Mouse (Mus musculus) spleen, adult 2 months (tissue): ENCODE measurements around the gene Cdh6. TPM values are rescaled to one million over a fixed set of nuclear protein-coding genes. Genes with fewer than 3 reads are reported as not detected.

Experiments
- DNase-seq, 2 experiments: peaks; one replicate each; pipeline versions ENCODE4 v3.0.0 to v3.0.0-alpha.2; 2012 to 2021; ENCODE audit warnings: low spot score in 2 of 2, low read depth in 1 of 2
- H3K27ac ChIP-seq: fragments of 200-500 bp; 2 replicates; pipeline ENCODE4 v1.5.1; 2012; ENCODE audit warnings: low read length, inconsistent platforms; ENCODE audit not compliant: insufficient read depth
- H3K27me3 ChIP-seq: fragments of 200-500 bp; 2 replicates; pipeline ENCODE4 v1.6.1; 2012; ENCODE audit warnings: mild to moderate bottlenecking, moderate library complexity, low read length, inconsistent platforms; ENCODE audit not compliant: control insufficient read depth, insufficient read depth
- H3K36me3 ChIP-seq: fragments of 200-500 bp; 2 replicates; pipeline ENCODE4 v1.6.1; 2012; ENCODE audit warnings: mild to moderate bottlenecking, low read length, inconsistent platforms; ENCODE audit not compliant: control insufficient read depth, insufficient read depth
- H3K4me1 ChIP-seq: fragments of 200-500 bp; 2 replicates; pipeline ENCODE4 v1.6.1; 2011; ENCODE audit warnings: inconsistent platforms; ENCODE audit not compliant: control insufficient read depth, insufficient read depth, insufficient read length
- H3K4me3 ChIP-seq: fragments of 200-500 bp; 2 replicates; pipeline ENCODE4 v1.5.1; 2011; ENCODE audit warnings: mild to moderate bottlenecking, inconsistent platforms; ENCODE audit not compliant: insufficient read depth, insufficient read length; ENCODE audit errors: extremely low read depth
- CTCF ChIP-seq: fragments of 200-500 bp; IDR thresholded peaks from 2 replicates; pipeline ENCODE4 v1.5.1; 2011; ENCODE audit warnings: mild to moderate bottlenecking, inconsistent platforms; ENCODE audit not compliant: insufficient read depth, insufficient read length, insufficient replicate concordance; ENCODE audit errors: extremely low read depth
- POLR2A ChIP-seq: fragments of 200-500 bp; IDR thresholded peaks from 2 replicates; pipeline ENCODE4 v1.6.1; 2011; ENCODE audit warnings: low read depth, low read length, inconsistent platforms
- WGBS: fragments of 180-500 bp; shearing (Covaris S2); methylation state at CpG from one replicate; pipeline ENCODE4 v1.1.7; 2018; 5-methylcytosine and 5-hydroxymethylcytosine counted together
- polyA plus RNA-seq: library from polyadenylated mRNA; depleted of rRNA; stranded (reverse); fragments of >200 nt; gene quantifications from 2 replicates; pipeline ENCODE4 v1.2.3, GENCODE M21; 2012

Cdh6 gene
- polyA plus RNA-seq, 1 experiment, result 0.08 TPM

- no peaks in the 10 kb centered on the region for H3K4me1 ChIP-seq
- TF ChIP-seq POLR2A, result no peak
- 88% methylated on average over 3 of the region's 3 CpGs for WGBS
- no peaks in the 10 kb centered on the region for H3K27me3 ChIP-seq
- no peak for DNase-seq
- H3K4me3 ChIP-seq, result no peak overlapping the region
- no peaks in the 10 kb centered on the region for H3K36me3 ChIP-seq
- no peak overlapping the region for H3K27ac ChIP-seq
Measured at GRCm38 (mm10) chr15:13132493-13132892, 41.0 kb downstream of the Cdh6 start.

GRCm38 (mm10) chr15:13130246-13130645, 43.2 kb downstream of the Cdh6 start:
- no peaks in the 10 kb centered on the region for H3K27me3 ChIP-seq
- no peak overlapping the region for H3K27ac ChIP-seq
- no peaks in the 10 kb centered on the region for H3K4me1 ChIP-seq
- H3K4me3 ChIP-seq, result no peak overlapping the region
- no peak for DNase-seq
- no peaks in the 10 kb centered on the region for H3K36me3 ChIP-seq
- no peak for TF ChIP-seq CTCF
- 78% methylated on average over 5 of the region's 5 CpGs for WGBS

GRCm38 (mm10) chr15:13100341-13100740, 73.1 kb downstream of the Cdh6 start:
- no peaks in the 10 kb centered on the region for H3K27me3 ChIP-seq
- H3K4me3 ChIP-seq, result no peak overlapping the region
- H3K27ac ChIP-seq, result no peak overlapping the region
- H3K36me3 ChIP-seq, result no peaks in the 10 kb centered on the region
- H3K4me1 ChIP-seq, result no peaks in the 10 kb centered on the region
- TF ChIP-seq CTCF (no peak), POLR2A (no peak)
- DNase-seq, result no peak
- whole genome bisulfite sequencing, result 88% methylated on average over 6 of the region's 6 CpGs

DNA sequence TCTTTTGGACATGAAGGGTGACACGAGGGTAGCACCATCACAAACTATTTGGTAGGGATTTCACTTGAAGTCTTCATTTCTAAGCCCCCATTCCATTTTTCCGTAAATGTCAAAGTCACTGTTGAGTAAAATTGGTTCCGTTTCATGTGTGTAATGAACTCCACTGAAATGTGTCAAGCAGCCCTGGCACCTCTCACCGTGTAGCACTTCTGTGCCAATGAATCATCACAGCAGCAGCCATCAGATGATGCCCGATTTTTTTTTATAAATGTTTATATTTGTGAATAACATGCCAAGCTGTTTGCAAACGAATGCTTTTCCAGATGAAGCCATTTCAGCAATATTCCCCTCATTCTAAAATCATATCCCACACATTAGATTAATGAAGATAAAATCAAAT, 75.6 kb downstream of the Cdh6 start:
- Histone ChIP-seq H3K27ac (no peak overlapping the region), H3K4me1 (no peaks in the 10 kb centered on the region), H3K27me3 (no peaks in the 10 kb centered on the region), H3K4me3 (no peak overlapping the region), H3K36me3 (no peaks in the 10 kb centered on the region)
- WGBS, result 80% methylated on average over 6 of the region's 6 CpGs
- TF ChIP-seq POLR2A (no peak), CTCF (no peak)
- no peak for DNase-seq

DNA sequence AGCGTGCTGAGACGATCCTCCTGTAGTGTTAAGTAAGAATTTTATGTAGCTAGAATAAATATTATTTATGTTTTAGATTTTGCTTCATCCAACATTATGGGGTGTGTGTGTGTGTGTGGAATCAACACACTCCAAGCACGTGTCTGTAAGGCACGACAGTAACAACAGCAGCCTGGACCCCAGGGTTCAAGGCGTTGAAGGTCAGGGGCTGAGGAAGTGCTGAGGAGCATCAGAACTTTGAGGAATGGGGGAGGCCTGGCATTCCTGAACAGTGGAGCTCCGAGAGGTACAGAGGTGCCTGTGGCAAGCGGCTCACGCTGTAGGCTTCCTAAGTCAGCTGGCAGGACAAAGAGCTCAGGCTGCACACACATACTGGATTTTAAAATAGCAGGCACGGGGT, 78.1 kb downstream of the Cdh6 start:
- Histone ChIP-seq H3K27ac (no peak overlapping the region), H3K27me3 (no peaks in the 10 kb centered on the region), H3K4me3 (no peak overlapping the region), H3K4me1 (no peaks in the 10 kb centered on the region), H3K36me3 (no peaks in the 10 kb centered on the region)
- no peak for DNase-seq
- TF ChIP-seq POLR2A (no peak), CTCF (no peak)
- 85% methylated on average over 9 of the region's 9 CpGs for WGBS

DNA sequence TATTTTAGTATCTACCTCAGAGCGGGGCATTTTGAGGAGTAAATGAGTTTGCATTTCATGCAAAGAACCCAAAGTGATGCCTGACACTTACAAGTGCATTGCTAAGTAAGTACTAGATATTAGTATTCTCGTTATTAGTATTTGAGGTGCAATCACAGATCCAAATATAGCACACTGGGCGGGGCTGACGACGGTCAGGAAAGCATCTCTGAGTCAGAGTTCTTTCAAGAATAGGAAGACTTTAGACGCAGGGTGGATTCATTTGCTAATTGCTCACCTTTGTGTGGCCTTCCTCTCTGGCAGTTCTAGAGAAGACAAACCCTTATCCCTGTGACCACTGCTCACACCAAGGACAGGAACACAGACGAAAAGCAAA, 78.6 kb downstream of the Cdh6 start:
- Histone ChIP-seq H3K36me3 (no peaks in the 10 kb centered on the region), H3K4me3 (no peak overlapping the region), H3K27ac (no peak overlapping the region), H3K4me1 (no peaks in the 10 kb centered on the region), H3K27me3 (no peaks in the 10 kb centered on the region)
- DNase-seq, result no peak
- WGBS, result 74% methylated on average over 7 of the region's 7 CpGs
- TF ChIP-seq POLR2A (no peak), CTCF (no peak)

GRCm38 (mm10) chr15:13093954-13094880, 79.3 kb downstream of the Cdh6 start:
- DNase-seq, result no peak
- TF ChIP-seq POLR2A, result no peak
- no peak for TF ChIP-seq CTCF
- Histone ChIP-seq H3K4me1 (no peaks in the 10 kb centered on the region), H3K27me3 (no peaks in the 10 kb centered on the region), H3K4me3 (no peak overlapping the region), H3K27ac (no peak overlapping the region), H3K36me3 (no peaks in the 10 kb centered on the region)
- 90% methylated on average over 19 of the region's 19 CpGs for WGBS
